Mouse (Mus musculus) heart, embryonic 16.5 days (tissue): ENCODE data around the gene Dhtkd1. TPM values are rescaled to one million over a fixed set of nuclear protein-coding genes. Genes with fewer than 3 reads are reported as not detected.

Experiments used
- ATAC-seq: fragments of 200-750 bp; cut with Nextera tagmentation; replicated peaks from 2 replicates; pipeline ENCODE4 v1.8.0; 2017; ENCODE audit warnings: moderate number of reproducible peaks; ENCODE audit not compliant: insufficient read depth, low FRiP score; ENCODE audit errors: extremely low read depth
- H3K27ac ChIP-seq: fragments of 300-500 bp; sonication (generic); 2 replicates; pipeline ENCODE4 v1.5.1; 2014; ENCODE audit warnings: mild to moderate bottlenecking, low read length, control low read depth, moderate library complexity
- H3K27me3 ChIP-seq: fragments of 300-500 bp; sonication (generic); 2 replicates; pipeline ENCODE4 v1.6.1; 2014; ENCODE audit warnings: low read length, mixed read lengths; ENCODE audit not compliant: control insufficient read depth, insufficient read depth
- H3K36me3 ChIP-seq: fragments of 300-500 bp; sonication (generic); 2 replicates; pipeline ENCODE4 v1.6.1; 2014; ENCODE audit not compliant: control insufficient read depth, insufficient read depth
- H3K4me1 ChIP-seq: fragments of 300-500 bp; sonication (generic); 2 replicates; pipeline ENCODE4 v1.6.1; 2014; ENCODE audit warnings: low read length, mixed read lengths; ENCODE audit not compliant: control insufficient read depth, insufficient read depth
- H3K4me2 ChIP-seq: fragments of 300-500 bp; sonication (generic); 2 replicates; pipeline ENCODE4 v1.6.1; 2014; ENCODE audit warnings: low read depth, mild to moderate bottlenecking, control low read depth, low read length
- H3K4me3 ChIP-seq: fragments of 300-500 bp; sonication (generic); 2 replicates; pipeline ENCODE4 v1.5.1; 2014; ENCODE audit warnings: mild to moderate bottlenecking, control low read depth, low read length
- H3K9ac ChIP-seq: fragments of 300-500 bp; sonication (generic); 2 replicates; pipeline ENCODE4 v1.6.1; 2014; ENCODE audit warnings: low read length, control low read depth
- H3K9me3 ChIP-seq: fragments of 300-500 bp; sonication (generic); replicated peaks from 2 replicates; pipeline ENCODE4 v1.6.1; 2016; ENCODE audit warnings: low read length; ENCODE audit not compliant: control insufficient read depth
- WGBS: fragments of 180-500 bp; shearing (Covaris S2); extraction: QIAGEN DNeasy Blood & Tissue Kit; methylation state at CpG from one replicate; pipeline ENCODE4 v1.1.7; 2014; 5-methylcytosine and 5-hydroxymethylcytosine counted together
- polyA plus RNA-seq: library from polyadenylated mRNA; unstranded; fragments of >200 nt; fragmentation: Nextera tagmentation; extraction: Ambion mirVana; gene quantifications from 2 replicates; pipeline ENCODE4 v1.2.1, GENCODE M21; 2015

Gene Dhtkd1
- polyA plus RNA-seq, 1 experiment from 2014 or later = 2.2 TPM

DNA sequence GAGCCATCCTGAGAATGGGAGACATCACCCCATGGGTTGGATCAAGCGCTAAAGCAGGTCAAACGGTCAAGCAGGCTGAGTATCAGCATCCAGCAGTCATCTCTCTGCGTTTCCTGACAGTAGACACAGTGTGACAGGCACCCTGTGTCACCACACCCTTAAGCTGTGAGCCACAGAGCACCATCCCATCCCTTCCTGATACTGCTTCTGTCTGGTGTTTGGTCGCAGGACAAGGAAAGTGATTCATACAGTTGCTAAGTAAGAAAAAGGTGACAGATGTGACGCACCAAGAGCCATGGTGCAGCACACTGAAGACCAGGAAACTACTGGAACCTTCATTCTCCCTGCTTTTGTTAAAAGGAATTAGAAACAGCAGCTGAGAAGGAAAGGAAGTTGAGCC, 53.7 kb downstream of the Dhtkd1 start:
- Histone ChIP-seq H3K4me1 (peaks cover 3% of the 10 kb centered on the region; the same call in 1 of the 2 replicates), H3K9me3 (no peaks in the 10 kb centered on the region), H3K4me2 (no peak overlapping the region), H3K4me3 (no peak overlapping the region), H3K27me3 (no peaks in the 10 kb centered on the region), H3K27ac (no peak overlapping the region), H3K36me3 (peaks cover 22% of the 10 kb centered on the region), H3K9ac (no peak overlapping the region)
- 66% methylated on average over 5 of the region's 5 CpGs for WGBS
- ATAC-seq = no peak

DNA sequence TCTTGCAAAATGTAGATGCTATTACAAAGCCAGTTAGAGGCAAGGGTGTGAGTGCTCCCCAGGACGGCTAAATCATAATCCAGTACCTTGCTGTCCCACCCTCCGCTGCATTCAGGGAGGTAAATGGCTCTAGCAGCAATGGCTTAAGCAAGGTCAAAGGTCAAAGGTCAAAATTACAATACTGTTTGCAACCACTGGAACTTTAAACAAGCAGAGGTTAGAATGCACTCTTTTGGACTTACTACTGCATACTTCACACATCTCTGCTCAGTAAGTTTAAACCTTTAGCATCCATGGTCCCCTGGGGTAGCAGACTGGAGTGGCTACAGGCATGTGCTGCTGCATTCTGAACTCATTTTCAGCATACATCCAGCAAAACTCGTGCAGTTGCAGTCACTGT, 65.1 kb downstream of the Dhtkd1 start:
- WGBS = 89% methylated on average over 3 of the region's 3 CpGs
- Histone ChIP-seq H3K27me3 (no peaks in the 10 kb centered on the region), H3K36me3 (peaks cover 53% of the 10 kb centered on the region)

DNA sequence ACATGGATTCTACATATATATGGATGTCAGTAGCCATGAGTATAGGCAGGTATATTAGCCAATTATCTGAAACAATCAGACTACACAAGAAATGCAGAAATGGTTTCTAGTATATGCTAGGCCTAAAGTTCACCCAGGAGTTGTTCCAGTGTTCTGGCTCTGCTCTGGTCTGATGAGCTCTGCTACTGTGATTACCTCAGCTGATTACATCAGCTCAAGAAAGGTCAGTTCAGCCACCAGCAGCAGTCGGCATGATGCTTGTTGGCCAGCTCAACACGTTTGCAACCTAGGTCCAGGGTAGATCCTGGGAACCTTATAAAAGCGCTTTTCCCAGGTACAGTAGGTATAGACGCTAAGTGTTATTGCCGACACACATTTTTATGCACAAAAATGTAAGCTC, 72.8 kb downstream of the Dhtkd1 start:
- H3K4me2 ChIP-seq = no peak overlapping the region
- no peak overlapping the region for H3K4me3 ChIP-seq
- WGBS = 83% methylated on average over 5 of the region's 5 CpGs
- no peaks in the 10 kb centered on the region for H3K4me1 ChIP-seq
- H3K27me3 ChIP-seq = no peaks in the 10 kb centered on the region
- no peak overlapping the region for H3K27ac ChIP-seq
- H3K36me3 ChIP-seq = peaks cover 53% of the 10 kb centered on the region
- no peaks in the 10 kb centered on the region for H3K9me3 ChIP-seq
- ATAC-seq = no peak
- no peak overlapping the region for H3K9ac ChIP-seq

More for the DNA sequence above, 65.1 kb downstream of the Dhtkd1 start:
- H3K4me2 ChIP-seq = no peak overlapping the region
- no peaks in the 10 kb centered on the region for H3K9me3 ChIP-seq
- no peaks in the 10 kb centered on the region for H3K4me1 ChIP-seq
- H3K4me3 ChIP-seq = no peak overlapping the region
- no peak for ATAC-seq
- no peak overlapping the region for H3K9ac ChIP-seq
- no peak overlapping the region for H3K27ac ChIP-seq

DNA sequence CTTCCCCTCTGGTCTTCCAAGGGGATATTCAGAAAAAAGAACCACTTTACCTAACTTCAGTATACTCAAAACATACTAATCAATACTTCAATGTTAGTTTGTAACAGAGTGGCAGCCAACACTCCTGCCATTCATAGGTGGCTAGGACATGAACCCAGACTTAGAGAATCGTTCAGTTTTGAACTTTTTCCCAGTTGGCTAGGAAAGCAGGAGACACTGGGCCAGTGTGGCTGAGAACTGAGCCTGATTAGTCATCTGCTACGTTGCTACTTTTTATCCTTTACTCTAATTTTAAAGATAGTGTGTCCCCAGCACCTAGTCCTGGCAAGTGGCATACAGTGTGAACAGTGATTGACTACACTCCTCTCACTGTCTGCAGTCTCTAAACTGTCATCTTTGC, 74.9 kb downstream of the Dhtkd1 start:
- H3K36me3 ChIP-seq = peaks cover 41% of the 10 kb centered on the region

DNA sequence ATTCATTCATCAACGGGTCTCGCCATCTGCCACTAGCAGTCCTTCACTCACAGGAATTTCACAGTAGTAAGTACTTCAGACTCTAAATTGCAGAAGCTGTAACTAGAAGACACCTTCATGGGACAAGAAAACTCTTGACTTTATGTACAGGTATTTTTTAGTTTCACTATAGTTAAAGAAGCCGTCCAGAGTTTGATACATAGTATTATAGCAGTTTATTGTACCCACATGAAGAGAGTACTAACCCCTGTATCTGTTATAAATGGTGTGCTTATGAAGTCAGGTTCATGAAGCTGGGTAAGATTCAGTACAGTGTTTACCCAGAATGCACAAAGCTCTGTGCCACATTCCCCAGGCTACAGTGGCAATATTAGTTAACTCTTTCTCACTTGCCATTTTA, 79.8 kb downstream of the Dhtkd1 start, which contains the start of gene Gm13199:
Gene Gm13199 (minus strand): TSS at position 101 of the 400 bp plus-strand sequence.
- H3K9me3 ChIP-seq = no peaks in the 10 kb centered on the region
- ATAC-seq = no peak
- no peaks in the 10 kb centered on the region for H3K4me1 ChIP-seq
- H3K27me3 ChIP-seq = no peaks in the 10 kb centered on the region
- 86% methylated on average over 3 of the region's 3 CpGs for WGBS
- no peak within 1 kb of the TSS for H3K4me3 ChIP-seq
- H3K9ac ChIP-seq = no peak within 1 kb of the TSS
- no peak within 1 kb of the TSS for H3K4me2 ChIP-seq
- H3K36me3 ChIP-seq = peaks cover 30% of the 10 kb centered on the region
- no peak within 1 kb of the TSS for H3K27ac ChIP-seq

More for the DNA sequence above, 74.9 kb downstream of the Dhtkd1 start:
- Histone ChIP-seq H3K27me3 (no peaks in the 10 kb centered on the region), H3K4me2 (no peak overlapping the region), H3K4me3 (no peak overlapping the region), H3K9ac (no peak overlapping the region), H3K27ac (no peak overlapping the region), H3K9me3 (no peaks in the 10 kb centered on the region), H3K4me1 (no peaks in the 10 kb centered on the region)
- WGBS = 83% methylated on average over 2 of the region's 2 CpGs
- no peak for ATAC-seq

DNA sequence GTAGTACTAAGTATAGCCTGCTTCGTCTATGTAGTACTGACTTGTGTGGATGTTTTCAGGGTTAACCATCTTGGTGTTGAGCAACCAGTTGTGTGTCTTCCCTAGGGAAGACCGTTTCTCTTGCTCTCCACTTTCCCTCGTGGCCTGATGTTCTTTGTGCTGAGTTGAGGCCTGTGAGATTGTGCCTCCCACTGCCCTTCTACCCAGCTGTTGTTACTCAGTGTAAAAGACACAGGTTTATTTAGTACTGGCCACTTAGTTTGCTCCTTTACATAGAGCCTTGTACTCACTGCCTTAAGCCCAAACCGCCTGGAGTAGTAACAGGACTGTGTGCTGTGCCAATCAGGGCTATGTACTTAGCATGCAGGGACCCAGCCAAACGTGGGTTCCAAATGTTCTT, 90.7 kb downstream of the Dhtkd1 start:
- Histone ChIP-seq H3K4me3 (no peak overlapping the region), H3K36me3 (peaks cover 6% of the 10 kb centered on the region), H3K9me3 (no peaks in the 10 kb centered on the region), H3K4me2 (no peak overlapping the region), H3K4me1 (no peaks in the 10 kb centered on the region), H3K9ac (no peak overlapping the region), H3K27ac (no peak overlapping the region), H3K27me3 (no peaks in the 10 kb centered on the region)
- WGBS = 86% methylated on average over 5 of the region's 5 CpGs
- no peak for ATAC-seq

DNA sequence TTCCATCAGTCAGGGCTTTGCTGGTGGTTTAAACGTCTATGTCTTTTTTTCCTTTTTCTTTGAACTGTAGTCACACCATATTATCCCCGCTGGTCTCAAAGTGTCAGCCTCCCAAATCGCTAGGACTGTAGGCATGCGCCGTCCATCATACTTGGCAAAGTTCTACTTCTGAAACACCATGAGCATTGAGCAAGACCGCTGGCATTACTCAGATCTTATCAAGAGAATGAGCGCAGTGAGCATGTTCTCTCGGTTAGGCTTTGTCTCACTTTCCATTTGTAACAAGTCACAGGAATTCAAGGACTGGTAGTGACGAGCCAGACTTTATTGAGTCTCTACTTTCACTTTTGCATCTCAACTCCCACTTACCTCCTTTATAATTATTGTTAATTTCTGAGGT, 91.5 kb downstream of the Dhtkd1 start:
- Histone ChIP-seq H3K4me2 (no peak overlapping the region), H3K27me3 (no peaks in the 10 kb centered on the region), H3K27ac (no peak overlapping the region), H3K36me3 (peaks cover 6% of the 10 kb centered on the region), H3K4me1 (no peaks in the 10 kb centered on the region), H3K4me3 (no peak overlapping the region), H3K9me3 (no peaks in the 10 kb centered on the region), H3K9ac (no peak overlapping the region)
- no peak for ATAC-seq
- 80% methylated on average over 9 of the region's 9 CpGs for WGBS

Other genes with a start within 250 kb of the Dhtkd1 start
- gene Camk1d, start 228.3 kb downstream of the Dhtkd1 start, polyA plus RNA-seq = 3.7 and 5.9 TPM in 2 replicates
- gene Nudt5, start 97.8 kb downstream of the Dhtkd1 start, polyA plus RNA-seq = 56.3 and 62.5 TPM in 2 replicates
- gene Cdc123, start 97.6 kb downstream of the Dhtkd1 start, polyA plus RNA-seq = 166 and 184 TPM in 2 replicates
- 0.56 and 0.68 TPM in 2 replicates for gene Gm13199, start 79.9 kb downstream of the Dhtkd1 start, polyA plus RNA-seq
- 48.0 and 48.3 TPM in 2 replicates for gene Sec61a2, start 47.4 kb downstream of the Dhtkd1 start, polyA plus RNA-seq
- 5.8 and 6.1 TPM in 2 replicates for gene Upf2, start 8.7 kb upstream of the Dhtkd1 start, polyA plus RNA-seq
- 18.1 and 18.3 TPM in 2 replicates for gene Proser2, start 187.4 kb upstream of the Dhtkd1 start, polyA plus RNA-seq